9 mouse cellular contexts compared by ENCODE assay signal in genomic region chr13:56251176-56251923, GRCm38 (mm10). TPM values are rescaled to one million over a fixed set of nuclear protein-coding genes. Genes with fewer than 3 reads are reported as not detected.
DNase-seq lines count a peak whose midpoint lies in the region; ATAC-seq and TF ChIP-seq lines count a peak whose summit lies in the region.
"Had no signal": no experiment of that assay in that cellular context is flagged by ENCODE, and none has a peak within 500 bp of the region (broad histone marks: within the 10 kb centered on the region; RNA-seq: fewer than 3 reads in every experiment).

No protein-coding gene starts in this region.

- peak overlapping the region; percentile 50; the same call in 1 of the 2 replicates for H3K4me2 ChIP-seq in kidney, postnatal 0 days (ENCODE audit: low read length)
- H3K4me2 ChIP-seq in hindbrain, embryonic 15.5 days: peak overlapping the region; percentile 59
- peak overlapping the region; percentile 63 for H3K4me2 ChIP-seq in neural tube, embryonic 12.5 days (replicated peaks)

- H3K9ac ChIP-seq in kidney, postnatal 0 days (ENCODE audit: low read depth, low read length): no peak overlapping the region
- H3K9ac ChIP-seq in hindbrain, embryonic 15.5 days: no peak overlapping the region
- H3K9ac ChIP-seq in neural tube, embryonic 12.5 days: peak overlapping the region; percentile 49

- TF ChIP-seq CTCF in kidney, postnatal 0 days (IDR thresholded peaks at IDR 0.05; ENCODE audit: low read depth): no peak

- ATAC-seq in kidney, postnatal 0 days (replicated peaks; ENCODE audit: low FRiP score, low read depth): no peak
- no peak for ATAC-seq in hindbrain, embryonic 15.5 days (ENCODE audit: low FRiP score, low read depth)
- peak; percentile 15; the same call in 1 of the 2 replicates for ATAC-seq in neural tube, embryonic 12.5 days (ENCODE audit: low FRiP score, low read depth)

- WGBS in kidney, postnatal 0 days: 1% methylated on average over 59 of the region's 59 CpGs
- WGBS in embryonic facial prominence, embryonic 10.5 days: under 1% methylated on average over 59 of the region's 59 CpGs
- WGBS in hindbrain, embryonic 15.5 days: under 1% methylated on average over 59 of the region's 59 CpGs
- WGBS in neural tube, embryonic 12.5 days: under 1% methylated on average over 59 of the region's 59 CpGs

- H3K27ac ChIP-seq in kidney, postnatal 0 days: no peak overlapping the region
- H3K27ac ChIP-seq in embryonic facial prominence, embryonic 10.5 days (replicated peaks): peak overlapping the region; percentile 73
- no peak overlapping the region for H3K27ac ChIP-seq in hindbrain, embryonic 15.5 days (replicated peaks)
- peak overlapping the region; percentile 46; the same call in 1 of the 2 replicates for H3K27ac ChIP-seq in neural tube, embryonic 12.5 days
- H3K27ac ChIP-seq: gastrocnemius, adult 2 months had no signal

- H3K4me1 ChIP-seq in kidney, postnatal 0 days (replicated peaks; ENCODE audit: insufficient read depth, low read length): peaks cover 6% of the 10 kb centered on the region; the same call in 1 of the 2 replicates
- H3K4me1 ChIP-seq in embryonic facial prominence, embryonic 10.5 days: peaks cover 45% of the 10 kb centered on the region
- H3K4me1 ChIP-seq in hindbrain, embryonic 15.5 days (replicated peaks): peaks cover 21% of the 10 kb centered on the region
- H3K4me1 ChIP-seq in neural tube, embryonic 12.5 days: peaks cover 49% of the 10 kb centered on the region

- peaks cover 96% of the 10 kb centered on the region for H3K27me3 ChIP-seq in kidney, postnatal 0 days (ENCODE audit: insufficient read depth, low read length)
- H3K27me3 ChIP-seq in embryonic facial prominence, embryonic 10.5 days (replicated peaks; ENCODE audit: low read depth, poor library complexity, severe bottlenecking): peaks cover 100% of the 10 kb centered on the region
- peaks cover 96% of the 10 kb centered on the region for H3K27me3 ChIP-seq in hindbrain, embryonic 15.5 days
- H3K27me3 ChIP-seq in neural tube, embryonic 12.5 days (replicated peaks): peaks cover 97% of the 10 kb centered on the region

- no peak for DNase-seq in kidney, postnatal 0 days (ENCODE audit: low spot score)
- no peak for DNase-seq in kidney, postnatal 14 days
- DNase-seq in embryonic facial prominence, embryonic 10.5 days (ENCODE audit: low spot score): peak; percentile 61
- DNase-seq in layer of hippocampus, adult 11-12 months (ENCODE audit: low spot score): no peak
- DNase-seq in layer of hippocampus, postnatal 10 days (ENCODE audit: low spot score in 2 of 2): no peak
- no peak for DNase-seq in adrenal gland, adult (ENCODE audit: inconsistent age in 2 of 2, low spot score in 1 of 2)
- DNase-seq: gastrocnemius, adult 2 months had no signal

- no peaks in the 10 kb centered on the region for H3K36me3 ChIP-seq in kidney, postnatal 0 days (ENCODE audit: insufficient read depth, low read length)
- no peaks in the 10 kb centered on the region for H3K36me3 ChIP-seq in embryonic facial prominence, embryonic 10.5 days (replicated peaks)
- no peaks in the 10 kb centered on the region for H3K36me3 ChIP-seq in hindbrain, embryonic 15.5 days
- no peaks in the 10 kb centered on the region for H3K36me3 ChIP-seq in neural tube, embryonic 12.5 days

- H3K9me3 ChIP-seq in kidney, postnatal 0 days (replicated peaks; ENCODE audit: low read length): no peaks in the 10 kb centered on the region
- no peaks in the 10 kb centered on the region for H3K9me3 ChIP-seq in embryonic facial prominence, embryonic 10.5 days
- H3K9me3 ChIP-seq in hindbrain, embryonic 15.5 days: no peaks in the 10 kb centered on the region
- H3K9me3 ChIP-seq in neural tube, embryonic 12.5 days: no peaks in the 10 kb centered on the region

- peak overlapping the region; percentile 30 for H3K4me3 ChIP-seq in kidney, postnatal 0 days (replicated peaks; ENCODE audit: low read depth, low read length)
- H3K4me3 ChIP-seq in embryonic facial prominence, embryonic 10.5 days: peak overlapping the region; percentile 55
- peak overlapping the region; percentile 33 for H3K4me3 ChIP-seq in hindbrain, embryonic 15.5 days
- H3K4me3 ChIP-seq in neural tube, embryonic 12.5 days: peak overlapping the region; percentile 32

RNA-seq across cellular contexts. Expression of gene Neurog1, which starts 0.6 kb away (rescaled TPM):
- polyA plus RNA-seq in kidney, postnatal 0 days (2015; fragmentation: Nextera tagmentation; extraction: Ambion mirVana): not detected in 2 replicates
- 11.2 and 15.5 TPM in 2 replicates for polyA plus RNA-seq in embryonic facial prominence, embryonic 10.5 days (2016; fragmentation: Nextera tagmentation; extraction: Ambion mirVana)
- 1.5 and 16.1 TPM in 2 replicates for polyA plus RNA-seq in hindbrain, embryonic 15.5 days (2015; fragmentation: Nextera tagmentation; extraction: Ambion mirVana)
- 36.5 and 39.9 TPM in 2 replicates for polyA plus RNA-seq in neural tube, embryonic 12.5 days (2016; fragmentation: Nextera tagmentation; extraction: Ambion mirVana)
- total RNA-seq in layer of hippocampus, postnatal 10 days (2021): not detected
- total RNA-seq: gastrocnemius, adult 2 months had no signal

RNA-seq across cellular contexts. Expression of gene Cxcl14, which starts 45.0 kb away (rescaled TPM):
- 76.4 and 88.1 TPM in 2 replicates for polyA plus RNA-seq in kidney, postnatal 0 days (2015; fragmentation: Nextera tagmentation; extraction: Ambion mirVana)
- 23.8 and 40.2 TPM in 2 replicates for polyA plus RNA-seq in embryonic facial prominence, embryonic 10.5 days (2016; fragmentation: Nextera tagmentation; extraction: Ambion mirVana)
- 6.2 and 19.7 TPM in 2 replicates for polyA plus RNA-seq in hindbrain, embryonic 15.5 days (2015; fragmentation: Nextera tagmentation; extraction: Ambion mirVana)
- 38.1 and 42.3 TPM in 2 replicates for polyA plus RNA-seq in neural tube, embryonic 12.5 days (2016; fragmentation: Nextera tagmentation; extraction: Ambion mirVana)
- 10 to 100 TPM; 81.4 to 86.1 TPM for total RNA-seq in layer of hippocampus, postnatal 10 days (2021)

Comparison
In these comparisons a context has a peak if more than half of its experiments do, and no peak if none do; other contexts are left out.
1. H3K27ac ChIP-seq: peak in embryonic facial prominence, embryonic 10.5 days (single experiment) and neural tube, embryonic 12.5 days (single experiment); none in kidney, postnatal 0 days (single experiment) and hindbrain, embryonic 15.5 days (single experiment).
2. Peak in every context shown above with its lines, with median percentiles within 50 percentile points of each other: H3K4me2 ChIP-seq and H3K4me3 ChIP-seq.